Mouse (Mus musculus): Measurements from ENCODE around the gene Rassf3.

The Rassf3 gene

GRCm38 (mm10) chr10:121365781-121366272 is 110.3 kb downstream of the Rassf3 start:
- no peak for DNase-seq (ENCODE audit: low spot score in 2 of 2)

- peak; percentile 46 to 67 for DNase-seq (ENCODE audit: low spot score in 2 of 2)
These were observed 111.2 kb downstream of the Rassf3 start, which contains the start of gene Gns for GRCm38 (mm10) chr10:121364801-121365564. Gene Gns (plus strand): TSS chr10:121365090.

- no peak for DNase-seq (ENCODE audit: low spot score in 2 of 2)
These were observed 111.8 kb downstream of the Rassf3 start for GRCm38 (mm10) chr10:121364306-121364705.

- no peak for DNase-seq (ENCODE audit: low spot score in 2 of 2)
These were observed 112.9 kb downstream of the Rassf3 start for GRCm38 (mm10) chr10:121363201-121363600.

GRCm38 (mm10) chr10:121360358-121360757 is 115.8 kb downstream of the Rassf3 start:
- DNase-seq (ENCODE audit: low spot score in 2 of 2): no peak

All from frontal cortex, postnatal 14 days (tissue).